Mouse (Mus musculus) retina, adult 2 months (tissue): ENCODE measurements at regions not wholly inside any gene's neighbourhood (a gene's known extent, or its start where the extent isn't known, plus 50 kb on each side); places are given as distances from the start of the nearest gene placed in this dataset.

Source experiments
- DNase-seq: peaks from one replicate; pipeline ENCODE4 v3.0.0-alpha.2; 2012; ENCODE audit warnings: low read depth, low spot score

- no peak for DNase-seq
Measured at GRCm38 (mm10) chr9:46468306-46468705, 148.5 kb upstream of the 4931429L15Rik start.

- DNase-seq: no peak
Measured at GRCm38 (mm10) chr9:46467671-46468070, 147.9 kb upstream of the 4931429L15Rik start.

GRCm38 (mm10) chr9:46462681-46463080, 142.9 kb upstream of the 4931429L15Rik start:
- no peak for DNase-seq

GRCm38 (mm10) chr9:46457945-46458344, 138.2 kb upstream of the 4931429L15Rik start:
- DNase-seq: no peak

- no peak for DNase-seq
Measured at GRCm38 (mm10) chr9:46454807-46455610, 135.2 kb upstream of the 4931429L15Rik start.

- DNase-seq: no peak
Measured at GRCm38 (mm10) chr9:46443191-46444095, 123.7 kb upstream of the 4931429L15Rik start.

GRCm38 (mm10) chr9:46442739-46443181, 123.0 kb upstream of the 4931429L15Rik start:
- no peak for DNase-seq

- DNase-seq: no peak
Measured at GRCm38 (mm10) chr9:46440226-46440625, 120.4 kb upstream of the 4931429L15Rik start.

GRCm38 (mm10) chr9:46434700-46435099, 114.9 kb upstream of the 4931429L15Rik start:
- DNase-seq: no peak

- DNase-seq: no peak
Measured at GRCm38 (mm10) chr9:46433716-46434115, 113.9 kb upstream of the 4931429L15Rik start.

- DNase-seq: no peak
Measured at GRCm38 (mm10) chr9:46431053-46431452, 111.3 kb upstream of the 4931429L15Rik start.

- DNase-seq: no peak
Measured at GRCm38 (mm10) chr9:46423184-46423967, 103.6 kb upstream of the 4931429L15Rik start.

- no peak for DNase-seq
Measured at GRCm38 (mm10) chr9:46421688-46422274, 102.0 kb upstream of the 4931429L15Rik start.

- DNase-seq: no peak
Measured at GRCm38 (mm10) chr9:46411686-46412085, 91.9 kb upstream of the 4931429L15Rik start.

- no peak for DNase-seq
Measured at GRCm38 (mm10) chr9:46408776-46409175, 89.0 kb upstream of the 4931429L15Rik start.

- no peak for DNase-seq
Measured at GRCm38 (mm10) chr9:46406606-46407005, 86.8 kb upstream of the 4931429L15Rik start.

GRCm38 (mm10) chr9:46396591-46396990, 76.8 kb upstream of the 4931429L15Rik start:
- DNase-seq: no peak

GRCm38 (mm10) chr9:46395156-46395765, 75.5 kb upstream of the 4931429L15Rik start:
- DNase-seq: no peak

GRCm38 (mm10) chr9:46394239-46394638, 74.5 kb upstream of the 4931429L15Rik start:
- DNase-seq: no peak

- no peak for DNase-seq
Measured at GRCm38 (mm10) chr9:46392641-46393321, 73.0 kb upstream of the 4931429L15Rik start.
